Mouse (Mus musculus): ENCODE data around the gene Ccdc142.

Ccdc142 gene

GRCm38 (mm10) chr6:83142211-83142731 is 40.9 kb downstream of the Ccdc142 start:
- peak; percentile 36 for DNase-seq

GRCm38 (mm10) chr6:83142886-83143285 is 41.5 kb downstream of the Ccdc142 start:
- no peak for DNase-seq

GRCm38 (mm10) chr6:83145209-83145608 is 43.8 kb downstream of the Ccdc142 start:
- DNase-seq: no peak

GRCm38 (mm10) chr6:83145805-83146204 is 44.4 kb downstream of the Ccdc142 start:
- no peak for DNase-seq

GRCm38 (mm10) chr6:83147280-83147679 is 45.9 kb downstream of the Ccdc142 start:
- no peak for DNase-seq

GRCm38 (mm10) chr6:83151721-83152120 is 50.3 kb downstream of the Ccdc142 start:
- no peak for DNase-seq

- DNase-seq: no peak
These were observed 51.6 kb downstream of the Ccdc142 start for GRCm38 (mm10) chr6:83153038-83153437.

- DNase-seq: no peak
These were observed 52.1 kb downstream of the Ccdc142 start for GRCm38 (mm10) chr6:83153485-83153884.

- no peak for DNase-seq
These were observed 54.3 kb downstream of the Ccdc142 start for GRCm38 (mm10) chr6:83155552-83156238.

GRCm38 (mm10) chr6:83156259-83156684 is 54.9 kb downstream of the Ccdc142 start, which contains the start of the genes Wdr54 and 1700003E16Rik:
TSS of gene Wdr54 (minus strand) at chr6:83156397.
TSS of gene 1700003E16Rik (plus strand) at chr6:83156404.
- DNase-seq: peak; percentile 40
